Mouse (Mus musculus) forebrain, embryonic 13.5 days (tissue): ENCODE results near the gene Ly75. TPM values are rescaled to one million over a fixed set of nuclear protein-coding genes. Genes with fewer than 3 reads are reported as not detected.

Source experiments
- ATAC-seq: fragments of 200-750 bp; cut with Nextera tagmentation; 2 replicates; pipeline ENCODE4 v1.8.0; 2017
- H3K27ac ChIP-seq: fragments of 300-500 bp; sonication (generic); 2 replicates; pipeline ENCODE4 v1.5.1; 2015; ENCODE audit warnings: inconsistent platforms, mild to moderate bottlenecking, moderate library complexity
- H3K27me3 ChIP-seq: fragments of 300-500 bp; sonication (generic); 2 replicates; pipeline ENCODE4 v1.6.1; 2015; ENCODE audit warnings: mild to moderate bottlenecking, inconsistent platforms
- H3K36me3 ChIP-seq: fragments of 300-500 bp; sonication (generic); 2 replicates; pipeline ENCODE4 v1.6.1; 2015; ENCODE audit warnings: mild to moderate bottlenecking, inconsistent platforms; ENCODE audit not compliant: poor library complexity, severe bottlenecking
- H3K4me1 ChIP-seq: fragments of 300-500 bp; sonication (generic); 2 replicates; pipeline ENCODE4 v1.6.1; 2015; ENCODE audit warnings: inconsistent platforms
- H3K4me2 ChIP-seq: fragments of 300-500 bp; sonication (generic); 2 replicates; pipeline ENCODE4 v1.6.1; 2015; ENCODE audit warnings: inconsistent platforms, mild to moderate bottlenecking, moderate library complexity
- H3K4me3 ChIP-seq: fragments of 300-500 bp; sonication (generic); 2 replicates; pipeline ENCODE4 v1.5.1; 2015; ENCODE audit warnings: mild to moderate bottlenecking, inconsistent platforms
- H3K9ac ChIP-seq: fragments of 300-500 bp; sonication (generic); 2 replicates; pipeline ENCODE4 v1.6.1; 2015; ENCODE audit warnings: mild to moderate bottlenecking, inconsistent platforms
- H3K9me3 ChIP-seq: fragments of 300-500 bp; sonication (generic); replicated peaks from 2 replicates; pipeline ENCODE4 v1.6.1; 2016; ENCODE audit warnings: inconsistent platforms
- WGBS: fragments of 180-500 bp; shearing (Covaris S2); methylation state at CpG from one replicate; pipeline ENCODE4 v1.1.7; 2015; 5-methylcytosine and 5-hydroxymethylcytosine counted together
- polyA plus RNA-seq: library from polyadenylated mRNA; unstranded; fragments of >200 nt; fragmentation: Nextera tagmentation; extraction: Ambion mirVana; gene quantifications from 2 replicates; pipeline ENCODE4 v1.2.1, GENCODE M21; 2015

Ly75 gene
- polyA plus RNA-seq, 1 experiment from 2014 or later: 0.41 TPM

DNA sequence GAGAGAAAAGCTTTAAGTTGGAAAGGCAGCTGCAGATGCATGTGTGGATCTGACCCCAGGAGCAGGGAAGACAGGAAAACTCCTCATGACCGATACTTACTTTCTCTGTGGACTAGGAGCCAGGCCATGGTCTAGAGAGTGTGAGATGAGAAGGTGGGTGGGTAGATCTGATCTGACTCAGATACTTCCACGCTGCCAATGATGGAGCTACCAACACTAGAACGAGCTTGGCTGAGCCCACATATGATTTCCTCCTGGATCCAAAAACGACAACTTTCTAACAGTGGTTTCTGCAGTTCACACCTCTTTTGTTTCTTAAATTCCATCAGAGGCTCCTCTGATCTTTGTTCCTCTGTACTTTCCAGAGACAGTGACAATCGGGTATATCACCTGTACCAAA, 18.6 kb upstream of the Ly75 start:
- Histone ChIP-seq H3K27me3 (no peaks in the 10 kb centered on the region), H3K9ac (no peak overlapping the region), H3K27ac (no peak overlapping the region), H3K9me3 (no peaks in the 10 kb centered on the region), H3K36me3 (no peaks in the 10 kb centered on the region), H3K4me1 (no peaks in the 10 kb centered on the region), H3K4me2 (no peak overlapping the region), H3K4me3 (no peak overlapping the region)
- no peak for ATAC-seq
- 80% methylated on average over 5 of the region's 5 CpGs for WGBS

DNA sequence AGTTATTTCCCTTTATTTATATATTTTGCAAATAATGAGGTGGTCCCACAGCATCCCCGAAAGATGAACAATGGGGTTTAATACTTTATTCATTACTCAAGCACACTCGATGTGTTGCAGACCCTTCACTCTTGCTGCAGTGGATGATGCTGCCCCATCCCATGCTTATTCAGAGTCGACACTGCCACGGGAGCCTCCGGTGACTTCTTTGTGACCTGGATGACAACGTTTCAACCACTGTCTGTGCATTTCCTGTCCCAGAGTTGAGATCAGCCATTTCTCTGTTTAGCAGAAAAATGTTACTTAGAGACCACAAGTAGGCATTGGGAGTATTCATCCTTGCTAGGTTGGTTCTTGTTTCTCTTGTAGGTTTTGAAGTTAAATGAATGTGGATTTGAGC, 10.7 kb upstream of the Ly75 start:
- H3K9ac ChIP-seq: no peak overlapping the region
- no peaks in the 10 kb centered on the region for H3K9me3 ChIP-seq
- no peak overlapping the region for H3K27ac ChIP-seq
- H3K27me3 ChIP-seq: no peaks in the 10 kb centered on the region
- H3K4me3 ChIP-seq: no peak overlapping the region
- 74% methylated on average over 6 of the region's 6 CpGs for WGBS
- ATAC-seq: no peak
- no peak overlapping the region for H3K4me2 ChIP-seq
- no peaks in the 10 kb centered on the region for H3K36me3 ChIP-seq
- H3K4me1 ChIP-seq: no peaks in the 10 kb centered on the region

DNA sequence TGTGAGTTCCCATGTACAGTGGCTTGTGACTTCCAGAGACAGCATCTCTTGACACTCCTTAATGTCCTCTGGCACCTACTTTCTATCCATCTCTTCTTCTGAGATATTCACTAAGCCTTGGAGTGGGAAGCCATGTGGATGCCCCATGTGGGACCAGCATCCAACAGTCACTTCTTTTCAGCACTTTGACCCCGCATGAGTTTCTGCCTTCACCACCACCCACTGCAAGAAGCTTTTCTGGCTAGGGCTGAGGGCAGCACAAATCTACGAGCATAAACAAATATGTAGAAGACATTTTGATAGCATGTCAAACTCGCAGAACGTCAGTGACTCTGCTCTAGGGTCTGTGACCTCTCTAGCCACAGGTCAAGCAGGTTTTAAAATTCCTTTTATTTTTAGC, 9.2 kb upstream of the Ly75 start:
- 88% methylated on average over 4 of the region's 4 CpGs for WGBS
- no peak overlapping the region for H3K9ac ChIP-seq
- no peak for ATAC-seq
- H3K4me1 ChIP-seq: no peaks in the 10 kb centered on the region
- no peaks in the 10 kb centered on the region for H3K9me3 ChIP-seq
- H3K4me3 ChIP-seq: no peak overlapping the region
- no peak overlapping the region for H3K4me2 ChIP-seq
- H3K27me3 ChIP-seq: no peaks in the 10 kb centered on the region
- H3K27ac ChIP-seq: no peak overlapping the region
- H3K36me3 ChIP-seq: no peaks in the 10 kb centered on the region

DNA sequence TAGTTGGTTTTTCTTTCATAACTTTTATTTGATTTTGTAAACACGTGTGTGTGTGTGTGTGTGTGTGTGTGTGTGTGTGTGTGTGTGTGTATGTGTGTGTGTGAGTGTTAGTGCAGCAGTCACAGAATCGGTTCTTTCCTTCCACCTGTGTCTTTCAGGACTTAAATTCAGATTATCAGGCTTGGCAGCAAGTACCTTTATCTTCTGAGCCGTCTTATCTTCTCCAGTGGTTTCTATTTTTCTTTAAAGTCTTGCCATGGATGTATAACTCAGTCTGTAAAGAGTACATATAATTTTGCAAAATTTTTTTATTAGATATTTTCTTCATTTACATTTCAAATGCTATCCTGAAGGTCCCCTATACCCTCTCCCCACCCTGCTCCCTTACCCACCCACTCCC, 4.3 kb upstream of the Ly75 start:
- H3K9me3 ChIP-seq: no peaks in the 10 kb centered on the region
- no peak overlapping the region for H3K9ac ChIP-seq
- no peak overlapping the region for H3K4me2 ChIP-seq
- no peaks in the 10 kb centered on the region for H3K36me3 ChIP-seq
- H3K4me3 ChIP-seq: no peak overlapping the region
- no peak for ATAC-seq
- peaks cover 16% of the 10 kb centered on the region for H3K27me3 ChIP-seq
- H3K4me1 ChIP-seq: 0 out of 2 replicates have a peak, but pooled peaks cover 3% of the 10 kb centered on the region
- H3K27ac ChIP-seq: no peak overlapping the region
- WGBS: 65% methylated on average over 3 of the region's 3 CpGs

DNA sequence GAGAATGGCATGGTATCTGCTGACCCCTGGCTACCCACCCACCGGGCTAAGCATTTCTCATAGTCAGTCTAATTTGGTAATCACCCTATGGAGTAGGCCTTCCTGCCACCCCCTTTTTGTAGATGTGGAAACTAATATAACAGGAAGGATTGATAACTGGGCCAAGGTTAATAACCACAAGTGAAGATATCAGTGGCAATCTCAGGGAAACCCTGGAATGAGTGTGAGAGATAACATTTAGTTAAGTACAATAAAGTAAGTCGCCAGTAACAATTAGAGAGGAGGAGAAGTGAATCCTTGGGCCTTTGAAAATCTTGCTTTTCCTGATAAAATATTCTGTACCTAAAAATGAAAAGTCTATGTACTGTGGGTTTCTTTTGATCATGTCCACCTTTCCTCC, 3.7 kb upstream of the Ly75 start:
- no peak overlapping the region for H3K4me3 ChIP-seq
- WGBS: 89% methylated on average over 2 of the region's 2 CpGs

DNA sequence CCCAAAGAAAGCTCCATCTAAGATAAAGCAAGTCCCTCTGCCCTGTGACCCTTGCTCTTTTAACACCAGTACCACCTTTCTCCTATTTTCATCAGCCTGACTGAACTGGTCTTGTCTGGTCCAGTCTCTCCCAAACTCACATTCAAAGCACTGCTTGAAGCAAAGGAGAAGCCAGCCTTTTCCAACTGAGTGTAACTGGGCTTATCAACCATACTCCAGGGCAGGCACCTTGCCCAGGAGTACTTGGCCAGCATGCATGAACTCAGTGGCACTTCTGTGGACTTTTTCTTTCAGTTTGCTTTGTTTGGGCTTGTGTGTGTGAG, 1.6 kb upstream of the Ly75 start:
- Histone ChIP-seq H3K4me3 (no peak overlapping the region), H3K36me3 (no peaks in the 10 kb centered on the region), H3K4me1 (0 out of 2 replicates have a peak, but pooled peaks cover 3% of the 10 kb centered on the region), H3K27ac (no peak overlapping the region), H3K9ac (no peak overlapping the region), H3K4me2 (no peak overlapping the region), H3K9me3 (no peaks in the 10 kb centered on the region), H3K27me3 (peaks cover 21% of the 10 kb centered on the region)
- no peak for ATAC-seq

More for the DNA sequence above, 3.7 kb upstream of the Ly75 start:
- no peak overlapping the region for H3K9ac ChIP-seq
- H3K4me2 ChIP-seq: no peak overlapping the region
- H3K27me3 ChIP-seq: peaks cover 21% of the 10 kb centered on the region
- no peak for ATAC-seq
- H3K9me3 ChIP-seq: no peaks in the 10 kb centered on the region
- 0 out of 2 replicates have a peak, but pooled peaks cover 3% of the 10 kb centered on the region for H3K4me1 ChIP-seq
- no peak overlapping the region for H3K27ac ChIP-seq
- H3K36me3 ChIP-seq: no peaks in the 10 kb centered on the region

DNA sequence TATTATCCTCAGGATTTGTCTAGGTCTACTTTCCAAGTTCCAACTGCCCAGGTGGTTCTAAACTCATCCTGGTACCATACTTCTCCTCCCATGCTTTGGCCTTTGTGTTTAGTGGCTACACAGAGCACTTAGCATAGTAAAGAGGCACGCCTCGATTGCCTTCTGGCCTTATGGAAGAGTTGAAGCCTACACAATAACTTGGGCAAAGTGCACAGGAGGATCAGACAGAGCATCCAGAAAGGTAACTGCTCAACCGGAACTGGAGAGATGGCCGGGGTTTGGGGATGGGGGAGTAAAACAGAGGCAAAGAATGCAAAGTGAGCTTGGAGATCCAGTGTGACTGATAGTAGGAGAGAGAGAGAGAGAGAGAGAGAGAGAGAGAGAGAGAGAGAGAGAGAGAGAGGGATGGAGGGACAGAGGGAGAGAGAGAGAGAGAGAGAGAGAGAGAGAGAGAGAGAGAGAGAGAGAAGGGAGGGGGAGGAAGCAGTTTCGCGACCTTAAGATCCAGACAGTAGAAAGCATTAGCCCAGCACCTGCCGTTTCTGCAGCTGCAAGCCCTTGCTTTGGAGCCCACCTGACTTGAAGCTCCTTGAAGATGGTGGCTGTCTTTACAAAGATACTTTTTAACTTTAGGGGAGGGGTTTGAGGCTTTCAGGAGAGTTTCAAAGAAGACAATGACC, 1.1 kb upstream of the Ly75 start:
- WGBS: 33% methylated on average over 7 of the region's 7 CpGs

DNA sequence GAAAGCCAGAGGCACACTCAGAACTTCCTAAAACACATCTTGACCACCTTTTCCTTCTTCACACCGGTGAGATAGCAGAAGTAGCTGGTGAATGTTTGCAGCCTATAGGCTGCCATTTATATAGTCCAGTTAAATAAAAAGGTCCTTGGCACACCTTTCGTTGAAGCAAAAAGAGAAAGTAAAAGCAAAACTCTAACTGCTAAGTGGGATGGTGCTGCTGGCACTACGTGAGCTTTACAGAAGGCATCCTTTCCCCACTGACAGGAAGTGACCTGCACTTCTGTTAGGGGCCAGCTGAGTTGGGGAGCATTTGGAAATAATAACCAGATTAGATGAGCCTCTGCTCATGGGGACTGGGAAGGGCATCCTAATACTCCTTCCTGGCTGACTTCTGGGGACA, 757 bp downstream of the Ly75 start:
- WGBS: 74% methylated on average over 3 of the region's 3 CpGs
- no peaks in the 10 kb centered on the region for H3K9me3 ChIP-seq
- H3K36me3 ChIP-seq: no peaks in the 10 kb centered on the region
- no peak overlapping the region for H3K4me3 ChIP-seq
- H3K27ac ChIP-seq: no peak overlapping the region
- 0 out of 2 replicates have a peak, but pooled peaks cover 3% of the 10 kb centered on the region for H3K4me1 ChIP-seq
- ATAC-seq: no peak
- H3K4me2 ChIP-seq: peak overlapping the region; percentile 76
- peaks cover 21% of the 10 kb centered on the region for H3K27me3 ChIP-seq
- no peak overlapping the region for H3K9ac ChIP-seq

More for the DNA sequence above, 1.1 kb upstream of the Ly75 start:
- Histone ChIP-seq H3K4me1 (0 out of 2 replicates have a peak, but pooled peaks cover 3% of the 10 kb centered on the region), H3K4me3 (no peak overlapping the region), H3K27me3 (peaks cover 21% of the 10 kb centered on the region), H3K9ac (no peak overlapping the region), H3K9me3 (no peaks in the 10 kb centered on the region), H3K4me2 (no peak overlapping the region), H3K27ac (no peak overlapping the region), H3K36me3 (no peaks in the 10 kb centered on the region)
- ATAC-seq: no peak

DNA sequence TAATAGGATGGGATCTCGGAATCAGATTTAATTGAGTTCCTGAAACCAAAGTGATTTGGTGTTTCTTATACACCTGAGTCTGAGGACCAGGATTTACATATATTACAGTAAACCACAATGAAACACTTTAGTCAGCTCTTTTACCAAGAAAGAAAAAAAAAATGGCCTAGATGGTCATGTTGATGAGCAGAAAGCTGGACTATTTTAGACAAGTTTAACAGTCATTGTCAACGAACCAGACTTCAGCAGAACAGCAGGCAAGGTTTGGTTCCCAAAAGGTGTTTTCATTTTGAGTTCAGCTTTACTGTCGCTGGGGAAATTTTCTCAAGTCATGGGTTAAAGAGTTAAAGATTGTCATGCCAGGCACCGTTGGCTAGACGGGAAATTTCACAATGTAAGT, 5.8 kb downstream of the Ly75 start:
- ATAC-seq: no peak
- 83% methylated on average over 5 of the region's 5 CpGs for WGBS

DNA sequence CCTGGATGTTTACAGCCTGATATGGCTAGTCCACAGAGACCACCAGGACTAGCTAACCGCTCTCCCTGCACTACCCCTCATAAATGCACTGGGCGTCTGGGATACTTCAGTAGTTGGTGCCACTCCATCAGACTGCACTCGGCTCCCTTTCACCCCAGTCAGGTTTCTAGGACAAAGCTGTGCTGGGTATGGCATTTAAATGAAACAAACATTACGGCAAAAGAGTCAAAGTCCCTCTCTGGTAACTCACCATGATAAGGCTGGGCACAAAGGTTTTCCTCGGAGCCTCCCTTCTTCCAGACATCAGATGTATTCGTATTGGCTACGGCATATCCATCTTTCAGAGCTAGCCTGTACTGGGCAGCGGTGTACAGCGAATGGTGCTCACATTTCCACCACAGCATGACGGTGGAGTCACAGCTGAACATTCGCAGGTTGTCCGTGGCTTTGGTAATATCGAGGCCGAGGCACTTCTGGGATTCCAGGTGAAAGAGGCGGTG, 7.4 kb downstream of the Ly75 start:
- Histone ChIP-seq H3K9ac (no peak overlapping the region), H3K27me3 (no peaks in the 10 kb centered on the region), H3K4me1 (no peaks in the 10 kb centered on the region), H3K9me3 (no peaks in the 10 kb centered on the region), H3K36me3 (no peaks in the 10 kb centered on the region), H3K4me3 (no peak overlapping the region), H3K4me2 (no peak overlapping the region), H3K27ac (no peak overlapping the region)
- WGBS: 94% methylated on average over 15 of the region's 15 CpGs
- ATAC-seq: no peak

More for the DNA sequence above, 5.8 kb downstream of the Ly75 start:
- Histone ChIP-seq H3K27ac (no peak overlapping the region), H3K4me3 (no peak overlapping the region), H3K4me2 (no peak overlapping the region), H3K9ac (no peak overlapping the region), H3K9me3 (no peaks in the 10 kb centered on the region), H3K36me3 (no peaks in the 10 kb centered on the region), H3K27me3 (peaks cover 4% of the 10 kb centered on the region), H3K4me1 (no peaks in the 10 kb centered on the region)

DNA sequence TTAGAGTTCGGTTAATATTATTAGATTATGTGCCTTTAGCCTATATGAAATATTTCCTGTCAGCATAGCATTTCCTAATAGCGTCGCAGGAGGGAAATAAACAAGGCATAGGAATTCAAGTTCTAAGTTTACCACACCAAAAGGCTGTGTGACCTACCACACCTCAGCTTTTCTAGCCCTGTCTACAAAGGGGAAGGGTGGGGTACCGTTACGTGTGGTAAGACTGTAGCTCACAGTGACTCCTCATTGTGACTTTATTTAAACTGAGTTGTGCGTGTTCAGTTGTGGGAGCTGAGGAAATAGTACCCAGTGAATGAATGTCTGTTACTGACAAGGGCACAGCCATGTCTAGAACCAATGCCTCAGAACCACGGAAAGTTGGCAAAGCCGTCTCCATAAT, 8.0 kb downstream of the Ly75 start:
- ATAC-seq: no peak
- Histone ChIP-seq H3K9ac (no peak overlapping the region), H3K4me3 (no peak overlapping the region), H3K36me3 (no peaks in the 10 kb centered on the region), H3K4me1 (no peaks in the 10 kb centered on the region), H3K9me3 (no peaks in the 10 kb centered on the region), H3K27me3 (no peaks in the 10 kb centered on the region), H3K27ac (no peak overlapping the region), H3K4me2 (no peak overlapping the region)
- WGBS: 95% methylated on average over 8 of the region's 8 CpGs

DNA sequence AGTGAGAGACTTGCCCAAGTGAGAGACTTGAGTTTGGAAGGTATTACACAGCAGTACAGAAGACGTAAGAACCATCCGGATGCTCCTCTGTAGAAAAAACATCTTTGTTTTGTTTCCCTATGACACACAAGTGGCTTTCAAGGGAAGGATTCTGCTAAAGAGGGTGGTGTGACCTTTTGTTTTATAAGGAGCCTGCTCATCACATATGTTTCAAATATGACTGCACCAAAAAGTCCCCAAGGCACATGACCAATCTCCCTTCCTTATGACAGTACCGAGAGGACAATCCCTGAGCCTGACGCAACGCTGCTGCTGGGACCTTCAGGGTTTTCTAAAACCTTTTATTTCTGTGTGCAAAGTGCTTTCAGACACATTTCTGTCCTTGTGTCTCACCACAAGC, 12.9 kb downstream of the Ly75 start:
- no peaks in the 10 kb centered on the region for H3K27me3 ChIP-seq
- no peaks in the 10 kb centered on the region for H3K9me3 ChIP-seq
- H3K9ac ChIP-seq: no peak overlapping the region
- H3K4me3 ChIP-seq: no peak overlapping the region
- WGBS: 96% methylated on average over 5 of the region's 5 CpGs
- no peaks in the 10 kb centered on the region for H3K4me1 ChIP-seq
- no peak for ATAC-seq
- H3K27ac ChIP-seq: no peak overlapping the region
- H3K36me3 ChIP-seq: no peaks in the 10 kb centered on the region
- H3K4me2 ChIP-seq: no peak overlapping the region

DNA sequence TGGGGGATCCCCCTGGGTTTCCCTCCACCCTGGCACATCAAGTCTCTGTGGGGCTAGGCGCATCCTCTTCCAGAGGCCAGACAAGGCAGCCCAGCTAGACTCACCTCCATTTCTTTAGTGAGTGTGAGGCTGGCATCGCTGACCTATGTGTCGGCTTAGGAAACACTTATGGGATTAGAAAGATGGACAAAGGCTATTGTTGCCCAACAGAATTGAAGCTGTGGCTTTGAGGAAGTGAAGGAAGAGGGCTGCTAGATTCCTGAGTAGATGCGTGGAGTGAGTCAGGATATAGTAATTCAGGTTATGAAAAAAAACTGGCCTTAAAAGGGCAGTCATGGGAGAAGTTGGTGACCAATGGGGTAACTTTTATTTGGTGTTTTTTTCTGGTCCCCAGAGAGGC, 13.6 kb downstream of the Ly75 start:
- Histone ChIP-seq H3K9me3 (no peaks in the 10 kb centered on the region), H3K36me3 (no peaks in the 10 kb centered on the region), H3K9ac (no peak overlapping the region), H3K27me3 (no peaks in the 10 kb centered on the region), H3K4me2 (no peak overlapping the region), H3K4me3 (no peak overlapping the region), H3K27ac (no peak overlapping the region), H3K4me1 (no peaks in the 10 kb centered on the region)
- WGBS: 65% methylated on average over 4 of the region's 4 CpGs
- ATAC-seq: no peak
